Mouse (Mus musculus) heart, postnatal 4 days (tissue): Measurements from ENCODE around the gene Gimap4. TPM values are rescaled to one million over a fixed set of nuclear protein-coding genes. Genes with fewer than 3 reads are reported as not detected.

Experiments used
- DNase-seq: peaks from one replicate; pipeline ENCODE4 v3.0.0; 2021
- total RNA-seq, 2 experiments: library from RNA; stranded (reverse); gene quantifications; 2 replicates each; pipeline ENCODE4 v1.2.3; 2021

Gimap4 gene
- total RNA-seq, 2 experiments from 2014 or later: 41.2 to 50.1 TPM

GRCm38 (mm10) chr6:48700251-48701075 lies 16.1 kb downstream of the Gimap4 start:
- peak; percentile 29 for DNase-seq

DNA sequence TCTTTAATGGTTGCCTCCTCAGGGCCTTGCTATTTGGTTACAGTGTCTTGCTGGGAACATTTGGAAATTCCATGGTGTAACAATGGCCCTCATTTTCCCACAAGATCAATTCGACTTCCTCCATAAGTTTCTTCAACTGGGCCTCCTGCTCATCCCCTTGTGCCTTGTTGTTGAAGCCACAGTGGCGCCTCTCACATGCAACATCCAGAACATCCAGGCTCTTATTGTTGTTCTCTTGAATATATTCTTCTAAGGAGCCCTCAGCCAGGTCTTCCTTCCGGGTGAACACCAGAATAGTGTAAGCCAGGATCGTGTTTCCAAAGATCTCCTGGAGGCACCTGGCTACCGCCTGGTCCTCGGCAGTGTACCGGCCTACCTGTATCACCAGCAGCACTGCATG lies 17.8 kb downstream of the Gimap4 start:
- no peak for DNase-seq

GRCm38 (mm10) chr6:48702601-48703000 lies 18.3 kb downstream of the Gimap4 start:
- no peak for DNase-seq

GRCm38 (mm10) chr6:48704146-48704545 lies 19.8 kb downstream of the Gimap4 start:
- no peak for DNase-seq

DNA sequence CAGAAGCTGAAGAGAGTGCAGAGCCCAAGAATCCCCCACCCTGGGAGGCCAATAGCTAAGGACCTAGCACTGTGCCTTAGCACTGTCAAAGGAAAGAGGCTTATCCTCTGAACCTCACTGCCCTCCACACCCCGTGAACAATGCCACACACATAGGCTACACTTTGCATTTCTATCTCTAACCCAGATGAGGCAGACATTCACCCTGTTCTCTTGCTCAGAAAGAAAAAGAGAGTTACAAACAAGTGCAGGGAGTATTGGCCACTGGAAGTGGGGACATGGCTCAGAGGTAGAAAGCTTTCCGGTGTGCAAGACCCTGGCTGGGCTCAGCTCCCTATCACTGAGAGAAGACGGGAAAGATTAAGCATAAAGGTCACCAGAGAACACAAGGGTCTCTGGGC lies 21.8 kb downstream of the Gimap4 start:
- DNase-seq: no peak

- no peak for DNase-seq
Observed at GRCm38 (mm10) chr6:48718455-48718854, 34.1 kb downstream of the Gimap4 start, which contains the start of the genes Gm28053 and Gimap7. Gene Gm28053, plus strand, starts transcription at chr6:48718607. Gene Gimap7, plus strand, starts transcription at chr6:48718621.

DNA sequence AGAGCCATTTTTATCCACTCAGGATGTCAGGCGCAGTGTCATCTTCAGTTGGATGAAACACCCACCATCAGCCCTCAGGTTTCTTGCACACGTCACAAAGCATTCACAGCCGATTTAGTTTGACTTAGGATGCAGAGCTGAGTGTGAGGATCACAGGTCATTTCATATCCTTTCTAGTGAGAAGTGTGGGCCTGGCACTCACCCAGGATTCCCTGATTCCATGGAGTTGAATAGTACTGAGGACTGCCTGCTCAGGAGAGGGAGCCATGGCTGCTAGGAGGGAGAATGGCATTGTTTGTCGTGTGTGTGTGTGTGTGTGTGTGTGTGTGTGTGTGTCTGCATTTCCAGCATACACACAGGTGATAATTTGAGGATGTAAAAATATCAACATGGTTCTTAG lies 36.0 kb downstream of the Gimap4 start:
- no peak for DNase-seq

GRCm38 (mm10) chr6:48723468-48723867 lies 39.1 kb downstream of the Gimap4 start:
- DNase-seq: no peak

DNA sequence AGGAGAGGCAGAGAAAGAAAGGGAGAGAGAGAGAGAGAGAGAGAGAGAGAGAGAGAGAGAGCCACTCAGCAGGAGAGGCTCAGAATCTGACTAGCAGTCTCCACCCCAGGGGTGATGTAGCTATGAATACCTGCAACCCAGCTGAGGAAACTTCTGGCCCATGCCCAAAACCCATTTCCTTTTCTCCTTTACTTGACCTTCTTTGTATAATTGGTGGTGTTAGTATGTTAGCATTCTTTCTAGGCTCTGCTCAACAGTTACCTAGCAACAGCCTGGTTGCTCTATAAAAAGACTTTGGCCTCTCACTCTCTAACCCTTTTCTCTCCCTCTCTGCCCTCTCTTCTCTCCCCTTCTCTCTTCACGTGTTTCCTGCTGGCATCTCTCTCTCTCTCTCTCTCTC lies 41.1 kb downstream of the Gimap4 start:
- peak; percentile 83 for DNase-seq

DNA sequence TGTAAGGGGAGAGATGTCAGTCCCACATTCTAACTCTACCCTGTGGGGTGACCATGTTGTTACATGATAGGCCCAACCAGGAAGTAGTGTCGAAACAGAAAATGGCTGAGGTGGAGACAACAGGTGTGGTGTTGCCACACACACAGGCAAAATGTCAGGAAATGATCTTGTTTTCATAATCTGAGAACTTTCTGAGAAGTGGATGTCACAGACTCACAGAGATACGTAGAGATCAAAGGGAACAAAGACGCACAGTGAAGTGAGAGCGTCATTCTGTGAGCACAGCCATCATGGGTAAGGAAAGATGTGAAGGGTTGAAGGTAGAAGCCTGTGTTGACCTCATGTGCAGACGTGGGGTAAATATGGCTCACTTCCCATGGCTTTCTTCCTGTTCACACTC lies 43.4 kb downstream of the Gimap4 start:
- no peak for DNase-seq

DNA sequence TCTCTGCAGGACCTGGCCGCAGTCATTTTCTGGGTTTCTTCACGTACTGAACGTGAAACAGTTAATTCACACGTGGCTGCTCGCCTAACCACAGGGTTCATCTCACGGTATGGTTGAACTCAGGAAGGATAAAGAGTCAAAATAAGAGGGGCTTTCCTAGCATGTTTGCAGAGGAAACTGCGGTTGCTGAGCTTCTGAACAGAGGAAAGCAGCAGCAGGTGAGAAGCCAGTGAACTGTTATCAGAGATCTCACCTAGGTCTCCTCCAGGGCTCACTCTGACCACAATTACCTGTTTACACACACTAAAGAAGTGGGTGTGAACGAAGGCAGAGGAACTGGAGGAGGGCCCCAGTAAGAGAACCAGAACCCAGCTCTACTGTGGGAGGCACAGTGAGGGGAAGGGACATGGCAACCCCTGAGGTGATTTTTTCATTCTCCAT lies 48.5 kb downstream of the Gimap4 start:
- no peak for DNase-seq

DNA sequence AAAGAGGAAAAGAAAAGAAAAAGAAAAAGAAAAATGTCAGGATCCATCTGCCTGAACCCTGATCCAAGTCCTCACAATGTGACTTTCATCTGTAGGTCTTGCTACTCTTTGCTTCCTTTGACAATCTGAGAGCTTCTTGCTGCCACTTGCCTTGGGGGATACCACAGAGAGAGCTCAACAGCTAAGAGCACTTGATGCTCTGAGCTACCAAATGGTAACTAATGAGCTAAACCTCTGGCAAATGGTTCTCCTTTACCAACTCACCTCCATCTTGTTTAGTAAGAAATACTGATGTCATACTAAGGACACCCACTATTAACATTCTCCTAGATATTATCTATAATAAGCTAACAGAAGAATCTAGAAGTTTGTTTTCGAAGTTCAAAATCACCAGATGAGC lies 49.3 kb downstream of the Gimap4 start:
- no peak for DNase-seq

DNA sequence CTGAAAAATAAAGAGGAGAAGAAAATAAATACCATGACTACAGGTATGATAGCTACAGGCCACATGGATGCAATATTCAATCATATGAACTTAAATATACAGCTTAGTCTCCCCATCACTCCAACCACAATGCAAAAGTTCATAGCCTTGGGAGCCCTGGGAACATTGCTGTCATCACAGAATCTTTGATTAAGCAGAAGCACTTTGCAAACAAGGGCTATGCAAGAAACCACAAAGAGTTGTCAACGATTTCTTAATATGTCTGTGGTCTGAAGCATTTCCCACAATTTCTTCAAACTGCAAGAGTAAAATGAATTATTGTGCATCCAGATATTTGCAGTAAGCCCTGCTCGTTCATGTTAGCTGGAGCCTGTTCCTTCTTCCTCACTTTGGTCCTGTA lies 52.7 kb downstream of the Gimap4 start:
- DNase-seq: no peak

- DNase-seq: no peak
Observed at GRCm38 (mm10) chr6:48737688-48738087, 53.3 kb downstream of the Gimap4 start.

GRCm38 (mm10) chr6:48738961-48739779 lies 54.8 kb downstream of the Gimap4 start, which contains the start of gene Gimap1:
Gene Gimap1, plus strand, starts transcription at chr6:48739054.
- peak; percentile 41 for DNase-seq

- DNase-seq: no peak
Observed at GRCm38 (mm10) chr6:48739780-48740055, 55.4 kb downstream of the Gimap4 start.

DNA sequence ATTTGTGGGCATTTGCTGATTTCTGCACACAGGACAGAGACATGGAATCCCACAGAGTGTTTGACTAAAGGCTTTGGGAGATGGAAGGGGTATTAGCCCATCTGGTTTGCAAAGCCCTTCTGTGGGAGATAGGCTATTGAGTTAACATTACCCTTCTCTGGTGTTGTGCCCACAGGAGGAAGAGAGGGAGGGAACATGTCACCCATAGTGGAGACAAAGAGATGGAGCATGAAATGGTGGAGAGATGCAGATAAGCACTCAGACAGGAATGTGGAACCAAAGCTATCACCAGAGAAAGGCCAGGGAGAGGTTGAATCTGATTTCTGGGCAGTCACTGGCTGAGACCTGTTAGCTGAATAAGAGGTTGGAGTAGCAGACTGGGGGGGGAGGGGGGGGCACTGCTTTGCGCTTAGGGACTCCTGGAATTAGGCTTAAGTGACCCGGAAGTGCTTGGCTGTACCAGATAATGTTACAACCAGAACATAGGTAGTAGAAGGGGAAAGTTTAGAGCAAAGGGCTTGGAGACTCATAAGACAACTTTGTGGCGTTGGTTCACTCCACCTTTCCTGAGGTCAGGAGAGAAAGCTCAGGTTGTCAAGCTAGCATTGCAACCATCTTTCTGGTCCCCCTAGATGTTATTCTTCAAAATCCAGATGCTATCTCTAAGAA lies 56.3 kb downstream of the Gimap4 start:
- DNase-seq: no peak

DNA sequence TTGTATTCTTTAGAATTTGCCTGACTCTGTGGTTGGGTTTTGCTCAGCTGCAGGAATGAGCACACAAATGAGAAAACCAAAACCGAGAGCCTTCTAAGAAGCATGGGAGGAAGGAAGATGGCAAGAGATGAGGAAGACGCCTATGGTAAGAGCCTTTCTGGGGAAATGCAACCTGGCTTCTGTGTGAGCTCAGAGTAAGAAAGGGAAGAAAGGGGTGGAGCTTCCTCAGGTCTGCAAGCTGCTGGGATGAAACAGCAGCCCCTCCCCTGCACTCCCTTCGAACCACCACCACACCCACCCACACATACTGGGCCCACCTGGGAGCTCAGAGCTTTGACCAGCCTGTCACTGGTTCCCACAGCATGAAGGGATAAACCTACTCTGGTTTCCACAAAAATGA lies 56.9 kb downstream of the Gimap4 start:
- no peak for DNase-seq

Other genes starting within 250 kb of the Gimap4 start
- 10 to 100 TPM; 17.1 to 25.9 TPM for gene Zfp467, start 238.7 kb upstream of the Gimap4 start, total RNA-seq
- under 1 TPM; 0.38 to 0.64 TPM for gene Sspo, start 236.3 kb upstream of the Gimap4 start, total RNA-seq
- gene Atp6v0e2, start 146.9 kb upstream of the Gimap4 start, total RNA-seq: 10 to 100 TPM; 14.0 to 16.4 TPM
- gene Lrrc61, start 129.8 kb upstream of the Gimap4 start, total RNA-seq: 1 to 10 TPM; 7.5 to 9.1 TPM
- gene Rarres2, start 111.8 kb upstream of the Gimap4 start, total RNA-seq: 10 to 100 TPM; 69.3 to 70.3 TPM
- gene Gm45021, start 94.9 kb upstream of the Gimap4 start, total RNA-seq: not detected
- 10 to 100 TPM; 30.4 to 31.2 TPM for gene Repin1, start 90.7 kb upstream of the Gimap4 start, total RNA-seq
- gene Gm44965, start 90.6 kb upstream of the Gimap4 start, total RNA-seq: not detected
- 1 to 10 TPM; 4.0 to 5.4 TPM for gene Zfp775, start 82.5 kb upstream of the Gimap4 start, total RNA-seq
- gene AI854703, start 57.8 kb upstream of the Gimap4 start, total RNA-seq: under 1 TPM; 0.41 to 0.50 TPM
- 1 to 10 TPM; 9.0 to 9.3 TPM for gene Gimap8, start 37.3 kb upstream of the Gimap4 start, total RNA-seq
- gene Gimap9, start 8.4 kb upstream of the Gimap4 start, total RNA-seq: 1 to 10 TPM; 6.7 to 7.0 TPM
- gene Gimap6, start 23.7 kb downstream of the Gimap4 start, total RNA-seq: 10 to 100 TPM; 62.2 to 64.7 TPM
- 1 to 10 TPM; 7.1 to 7.2 TPM for gene Gm28053, start 34.1 kb downstream of the Gimap4 start, total RNA-seq
- not detected for gene Gimap7, start 34.1 kb downstream of the Gimap4 start, total RNA-seq
- 10 to 100 TPM; 12.9 to 19.4 TPM for gene Gimap1, start 54.5 kb downstream of the Gimap4 start, total RNA-seq
- gene Gimap5, start 61.6 kb downstream of the Gimap4 start, total RNA-seq: 10 to 100 TPM; 11.6 to 11.8 TPM
- gene Gimap3, start 86.3 kb downstream of the Gimap4 start, total RNA-seq: under 1 TPM; 0.38 to 0.54 TPM
- gene Tmem176a, start 156.4 kb downstream of the Gimap4 start, total RNA-seq: 10 to 100 TPM; 33.6 to 34.8 TPM
- 10 to 100 TPM; 90.2 to 95.6 TPM for gene Tmem176b, start 156.9 kb downstream of the Gimap4 start, total RNA-seq
- gene Aoc1, start 188.3 kb downstream of the Gimap4 start, total RNA-seq: not detected
- not detected for gene 1600015I10Rik, start 245.3 kb downstream of the Gimap4 start, total RNA-seq